Mouse (Mus musculus) macrophage (primary cell): ENCODE results near the gene Rpl36. TPM values are rescaled to one million over a fixed set of nuclear protein-coding genes. Genes with fewer than 3 reads are reported as not detected.
"Not testable (repeated sequence)": the region's sequence is repeated elsewhere in the genome, so short reads cannot be mapped to it uniquely, and the experiment has no call there.

Source experiments
- H3K27ac ChIP-seq: fragments of 350-480 bp; formaldehyde crosslinking; 2 replicates; pipeline ENCODE4 v1.9.0; 2021
- H3K36me3 ChIP-seq: fragments of 350-480 bp; formaldehyde crosslinking; 2 replicates; pipeline ENCODE4 v1.9.0; 2021; ENCODE audit errors: inconsistent target
- H3K4me3 ChIP-seq: fragments of 350-480 bp; formaldehyde crosslinking; 2 replicates; pipeline ENCODE4 v1.9.0; 2021; ENCODE audit errors: inconsistent target
- H3K79me2 ChIP-seq: fragments of 350-480 bp; formaldehyde crosslinking; 2 replicates; pipeline ENCODE4 v1.9.0; 2021; ENCODE audit errors: inconsistent target
- WGBS: methylation state at CpG from one replicate; pipeline ENCODE4 v1.1.7; 2026; ENCODE audit warnings: inconsistent platforms; ENCODE audit not compliant: missing documents; 5-methylcytosine and 5-hydroxymethylcytosine counted together
- polyA plus RNA-seq: library from polyadenylated mRNA; stranded (reverse); fragments of 250-400 nt; gene quantifications from 3 replicates; pipeline ENCODE4 v1.2.4, GENCODE M21; 2018; ENCODE audit warnings: inconsistent platforms

Rpl36 gene
- polyA plus RNA-seq, 1 experiment from 2014 or later: 397 TPM

GRCm38 (mm10) chr17:56593527-56594271 is 19.5 kb upstream of the Rpl36 start:
- 93% methylated on average over 8 of the region's 8 CpGs for WGBS
- Histone ChIP-seq H3K27ac (no peak overlapping the region), H3K36me3 (peaks cover 86% of the 10 kb centered on the region), H3K4me3 (no peak overlapping the region), H3K79me2 (peaks cover 64% of the 10 kb centered on the region)

- Histone ChIP-seq H3K27ac (no peak overlapping the region), H3K4me3 (no peak overlapping the region), H3K36me3 (peaks cover 72% of the 10 kb centered on the region), H3K79me2 (peaks cover 5% of the 10 kb centered on the region; the same call in 1 of the 2 replicates)
- 97% methylated on average over 21 of the region's 28 CpGs for WGBS
Measured at GRCm38 (mm10) chr17:56603186-56604069, 9.8 kb upstream of the Rpl36 start.

DNA sequence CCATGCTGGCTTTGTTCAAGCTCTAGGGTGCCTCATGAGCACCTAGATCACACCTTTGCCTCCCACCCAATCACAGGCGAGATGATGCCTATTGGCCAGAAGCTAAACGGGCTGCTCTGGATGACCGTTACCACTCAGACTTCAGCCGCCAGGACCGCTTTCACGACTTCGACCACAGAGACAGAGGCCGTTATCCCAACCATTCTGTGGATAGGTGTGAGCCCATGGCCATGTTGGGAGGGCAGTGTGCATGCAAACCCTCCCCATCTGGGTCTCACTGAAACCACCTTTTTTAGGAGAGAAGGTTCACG is 9.2 kb upstream of the Rpl36 start:
- H3K4me3 ChIP-seq: no peak overlapping the region
- H3K79me2 ChIP-seq: peaks cover 11% of the 10 kb centered on the region; the same call in 1 of the 2 replicates
- H3K36me3 ChIP-seq: peaks cover 72% of the 10 kb centered on the region
- no peak overlapping the region for H3K27ac ChIP-seq
- 95% methylated on average over 9 of the region's 9 CpGs for WGBS

GRCm38 (mm10) chr17:56604422-56604821 is 8.8 kb upstream of the Rpl36 start:
- Histone ChIP-seq H3K4me3 (no peak overlapping the region), H3K79me2 (peaks cover 13% of the 10 kb centered on the region; the same call in 1 of the 2 replicates), H3K27ac (no peak overlapping the region), H3K36me3 (peaks cover 70% of the 10 kb centered on the region)
- WGBS: 93% methylated on average over 3 of the region's 3 CpGs

- Histone ChIP-seq H3K27ac (no peak overlapping the region), H3K4me3 (no peak overlapping the region), H3K36me3 (peaks cover 61% of the 10 kb centered on the region), H3K79me2 (peaks cover 19% of the 10 kb centered on the region; the same call in 1 of the 2 replicates)
- WGBS: 95% methylated on average over 8 of the region's 9 CpGs
Measured at GRCm38 (mm10) chr17:56605431-56605830, 7.8 kb upstream of the Rpl36 start.

DNA sequence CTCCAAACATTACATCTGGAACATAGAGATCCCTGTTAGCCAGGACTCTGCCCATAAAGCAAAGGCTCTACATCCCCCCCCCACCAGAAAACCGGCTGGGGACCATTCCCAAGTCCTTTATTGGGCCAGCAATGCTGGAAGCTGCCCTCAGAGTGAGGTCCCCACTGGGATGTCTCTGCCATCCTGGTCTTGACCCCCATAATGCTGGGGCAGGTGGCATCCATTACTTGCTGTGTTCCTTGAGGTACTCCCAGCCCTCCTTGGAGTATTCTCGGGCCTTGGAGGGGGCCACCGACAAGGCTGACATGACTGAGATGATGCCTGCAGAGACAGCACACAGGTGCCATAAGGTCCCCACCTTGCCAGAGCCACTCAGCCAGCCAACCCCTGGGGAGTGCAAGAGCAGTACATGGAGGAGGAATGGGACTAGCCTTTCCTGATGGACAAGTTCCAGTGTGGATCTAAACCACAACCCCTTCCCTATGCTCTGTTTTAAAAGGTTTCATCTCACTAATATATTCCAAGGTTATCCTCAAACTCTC is 5.6 kb upstream of the Rpl36 start:
- H3K36me3 ChIP-seq: peaks cover 42% of the 10 kb centered on the region
- 96% methylated on average over 2 of the region's 3 CpGs for WGBS
- no peak overlapping the region for H3K4me3 ChIP-seq

GRCm38 (mm10) chr17:56608699-56609098 is 4.5 kb upstream of the Rpl36 start:
- Histone ChIP-seq H3K4me3 (peak overlapping the region; percentile 92), H3K36me3 (peaks cover 32% of the 10 kb centered on the region), H3K27ac (peak overlapping the region; percentile 67; the same call in 1 of the 2 replicates), H3K79me2 (peaks cover 26% of the 10 kb centered on the region; the same call in 1 of the 2 replicates)
- WGBS: 32% methylated on average over 5 of the region's 5 CpGs

More for the DNA sequence above, 5.6 kb upstream of the Rpl36 start:
- no peak overlapping the region for H3K27ac ChIP-seq
- peaks cover 22% of the 10 kb centered on the region; the same call in 1 of the 2 replicates for H3K79me2 ChIP-seq

DNA sequence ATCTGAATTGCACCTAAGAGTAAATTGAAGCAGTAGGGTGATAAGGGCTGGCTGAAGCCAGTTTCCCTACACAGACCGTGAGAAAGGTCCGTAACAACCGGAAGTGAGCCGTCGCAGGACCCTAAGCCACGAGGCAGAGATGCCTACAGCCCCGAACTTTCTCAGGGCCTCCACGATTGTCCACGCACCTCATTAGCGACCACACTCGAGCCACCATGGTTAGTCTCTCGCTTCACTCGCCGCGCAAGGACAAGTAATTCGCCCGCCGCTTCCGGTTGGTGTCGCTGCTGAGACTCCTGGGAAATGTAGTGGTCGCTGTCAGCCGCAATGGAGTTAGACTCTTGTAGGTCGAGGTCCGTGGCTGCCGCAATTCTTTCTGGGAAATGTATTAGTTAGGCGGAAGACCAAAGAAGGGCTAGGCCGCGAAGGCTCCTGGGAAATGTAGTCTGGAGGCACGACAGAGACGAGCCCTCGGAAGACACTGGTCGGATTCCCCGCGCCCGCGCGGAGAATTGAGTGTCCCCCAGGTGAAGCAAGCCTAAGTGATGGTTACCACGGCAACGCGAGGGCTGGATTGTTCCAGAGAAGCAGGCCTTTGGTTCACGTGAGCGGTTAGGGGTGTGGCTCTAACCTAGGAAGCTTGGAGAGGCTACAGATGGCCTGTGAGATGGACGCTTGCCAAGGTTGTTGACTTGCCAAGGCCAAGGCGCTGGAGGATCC is 3.6 kb upstream of the Rpl36 start, which contains the start of gene 2410015M20Rik:
Gene 2410015M20Rik, minus strand, starts transcription at position 320 of the 720 bp plus-strand sequence.
- Histone ChIP-seq H3K36me3 (peaks cover 23% of the 10 kb centered on the region), H3K27ac (peak within 1 kb of the TSS; percentile 67), H3K4me3 (peak within 1 kb of the TSS; percentile 92), H3K79me2 (peaks cover 35% of the 10 kb centered on the region)
- WGBS: under 1% methylated on average over 38 of the region's 44 CpGs

DNA sequence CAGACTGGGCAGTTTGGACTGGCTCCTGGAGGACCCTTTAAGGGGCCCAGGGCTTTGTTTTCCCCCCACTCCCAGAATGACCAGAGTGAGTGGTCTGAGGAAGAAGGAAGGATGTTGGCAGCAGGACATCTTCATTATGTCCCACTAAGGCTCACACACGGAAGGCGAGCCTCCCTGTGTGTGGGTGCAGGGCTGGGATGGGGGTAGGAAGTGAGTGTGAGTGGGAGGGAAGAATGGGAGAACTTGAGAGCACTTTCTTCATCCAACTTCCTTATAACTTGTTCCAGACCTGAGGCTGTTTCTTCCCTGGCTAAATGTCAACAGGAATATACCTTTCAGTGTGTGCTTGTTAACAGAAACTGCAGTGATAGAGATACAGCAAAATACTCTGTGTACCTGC is 1.9 kb upstream of the Rpl36 start:
- Histone ChIP-seq H3K79me2 (peaks cover 52% of the 10 kb centered on the region), H3K27ac (no peak overlapping the region), H3K4me3 (no peak overlapping the region), H3K36me3 (peaks cover 20% of the 10 kb centered on the region; the same call in 1 of the 2 replicates)
- WGBS: 44% methylated on average over 2 of the region's 2 CpGs

DNA sequence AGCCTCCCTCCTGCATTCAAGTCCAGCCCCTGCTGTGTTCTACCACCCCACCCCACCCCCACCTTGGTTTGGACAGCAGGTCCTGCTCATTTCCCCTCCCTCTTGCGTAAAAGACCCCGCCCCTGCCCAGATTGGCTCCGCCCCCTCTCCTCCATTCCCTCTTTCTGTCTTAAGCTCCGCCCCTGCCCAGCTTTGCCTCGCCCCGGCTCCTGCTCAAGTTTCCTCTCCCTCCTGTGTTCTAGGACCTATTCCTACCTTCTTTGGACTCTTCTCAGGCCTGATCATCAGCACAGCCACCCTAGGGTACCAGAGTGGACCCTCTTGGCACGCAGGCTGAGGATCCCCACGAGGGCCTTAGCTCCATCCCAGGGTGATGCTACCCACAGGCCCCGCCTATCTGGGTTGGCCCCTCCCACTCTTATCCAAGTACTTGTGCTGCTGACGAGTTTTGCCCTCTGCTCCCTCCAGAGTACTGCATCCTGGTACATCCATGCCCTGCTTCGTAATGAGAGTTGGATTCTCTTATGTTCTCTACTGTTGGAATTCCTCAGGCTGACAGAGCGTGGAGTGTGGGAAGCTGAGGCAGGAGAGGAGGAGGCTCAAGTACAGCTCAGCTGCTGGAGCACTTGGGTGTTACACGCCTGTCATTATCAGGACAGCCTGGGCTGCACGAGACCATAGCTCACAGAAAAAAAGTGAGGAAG is 1.2 kb upstream of the Rpl36 start:
- H3K36me3 ChIP-seq: peaks cover 20% of the 10 kb centered on the region; the same call in 1 of the 2 replicates
- no peak overlapping the region for H3K27ac ChIP-seq
- H3K79me2 ChIP-seq: peaks cover 59% of the 10 kb centered on the region
- WGBS: 39% methylated on average over 14 of the region's 14 CpGs
- H3K4me3 ChIP-seq: no peak overlapping the region

GRCm38 (mm10) chr17:56612565-56612939 is 664 bp upstream of the Rpl36 start:
- Histone ChIP-seq H3K79me2 (peaks cover 64% of the 10 kb centered on the region), H3K36me3 (peaks cover 22% of the 10 kb centered on the region; the same call in 1 of the 2 replicates)
- H3K27ac ChIP-seq, H3K4me3 ChIP-seq: not testable (repeated sequence)
- 92% methylated on average over 10 of the region's 10 CpGs for WGBS

DNA sequence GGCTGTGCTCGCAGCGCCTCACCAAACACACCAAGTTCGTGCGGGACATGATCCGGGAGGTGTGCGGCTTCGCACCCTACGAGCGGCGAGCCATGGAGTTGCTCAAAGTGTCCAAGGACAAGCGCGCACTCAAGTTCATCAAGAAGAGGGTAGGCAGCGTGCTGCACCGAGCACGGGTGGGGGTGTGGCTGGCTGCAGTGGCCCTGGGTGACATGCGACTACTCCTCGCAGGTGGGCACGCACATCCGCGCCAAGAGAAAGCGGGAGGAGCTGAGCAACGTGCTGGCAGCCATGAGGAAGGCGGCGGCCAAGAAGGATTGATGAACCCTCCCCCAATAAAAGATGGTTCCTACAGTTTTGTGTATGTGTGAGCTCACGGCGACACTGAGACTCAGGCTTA is 677 bp downstream of the Rpl36 start:
- WGBS: 3% methylated on average over 18 of the region's 26 CpGs
- Histone ChIP-seq H3K36me3 (peaks cover 34% of the 10 kb centered on the region), H3K4me3 (peak overlapping the region; percentile 62), H3K27ac (0 out of 2 replicates have a peak overlapping the region, but pooled peaks have one; percentile 15), H3K79me2 (peaks cover 58% of the 10 kb centered on the region)

- H3K36me3 ChIP-seq: peaks cover 40% of the 10 kb centered on the region
- WGBS: 30% methylated on average over 14 of the region's 14 CpGs
- H3K79me2 ChIP-seq: peaks cover 54% of the 10 kb centered on the region
- H3K4me3 ChIP-seq: peak overlapping the region; percentile 62
- no peak overlapping the region for H3K27ac ChIP-seq
Measured at GRCm38 (mm10) chr17:56614391-56615135, 1.3 kb downstream of the Rpl36 start.
